Mouse (Mus musculus): Measurements from ENCODE around the gene Abcb4.

GRCm38 (mm10) chr5:8928440-8928839 is 34.9 kb downstream of the Abcb4 start:
- no peak for TF ChIP-seq POLR2A (IDR thresholded peaks at IDR 0.05; ENCODE audit: insufficient read depth, low read length)
- no peak for TF ChIP-seq CTCF (IDR thresholded peaks at IDR 0.05; ENCODE audit: low read depth, low read length)

All from ES-Bruce4 (cell line).